Mouse (Mus musculus): ENCODE data around the gene Atp1a2.

The Atp1a2 gene

DNA sequence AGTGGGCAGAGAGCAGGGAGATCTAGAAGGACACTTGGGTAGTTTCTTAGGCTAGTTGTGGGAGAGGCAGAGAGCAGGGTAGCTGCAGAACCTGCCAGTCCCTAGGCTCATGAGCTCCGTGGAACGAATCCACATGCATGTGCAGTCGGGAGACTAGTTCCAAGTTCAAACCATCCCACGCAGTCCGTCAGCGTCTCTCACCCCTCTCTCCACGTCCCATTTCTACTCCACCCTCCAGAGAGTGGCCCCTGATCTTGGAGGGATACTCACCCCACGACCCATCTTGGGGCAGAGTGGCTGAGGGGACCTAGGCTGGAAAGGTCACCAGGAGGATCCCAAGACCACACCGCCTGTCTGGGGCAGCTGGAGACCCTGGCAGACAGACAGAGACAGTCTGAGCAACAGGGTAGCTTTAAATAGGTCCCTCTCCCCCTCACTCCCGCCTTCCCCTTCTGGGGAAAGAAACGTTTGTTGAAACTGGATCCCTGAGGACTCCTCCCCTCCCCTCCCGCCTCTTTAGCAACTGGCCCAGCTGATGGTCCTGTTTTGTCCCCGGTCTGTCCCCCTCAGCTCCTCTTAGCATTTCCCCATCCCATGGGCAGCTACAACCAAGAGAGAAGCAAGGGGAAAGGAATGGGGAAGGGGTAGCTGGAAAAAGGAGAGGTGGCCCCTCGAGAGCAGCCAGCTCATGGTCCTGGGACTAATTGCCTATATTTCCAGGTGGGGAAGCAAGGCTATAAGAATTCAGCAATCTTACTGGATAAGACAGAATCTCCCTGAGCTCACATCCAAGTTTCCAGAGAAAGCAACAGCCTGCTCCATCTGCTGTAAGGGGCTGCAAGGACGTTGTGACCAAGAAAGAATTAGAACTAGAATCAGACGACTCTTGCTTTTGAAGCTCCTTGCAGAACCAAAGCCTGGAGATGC is at the start of gene Atp1a2:
Gene Atp1a2, minus strand, starts transcription at position 454 of the 927 bp plus-strand sequence.
- in situ Hi-C loops (cut with MboI): no loop called here

DNA sequence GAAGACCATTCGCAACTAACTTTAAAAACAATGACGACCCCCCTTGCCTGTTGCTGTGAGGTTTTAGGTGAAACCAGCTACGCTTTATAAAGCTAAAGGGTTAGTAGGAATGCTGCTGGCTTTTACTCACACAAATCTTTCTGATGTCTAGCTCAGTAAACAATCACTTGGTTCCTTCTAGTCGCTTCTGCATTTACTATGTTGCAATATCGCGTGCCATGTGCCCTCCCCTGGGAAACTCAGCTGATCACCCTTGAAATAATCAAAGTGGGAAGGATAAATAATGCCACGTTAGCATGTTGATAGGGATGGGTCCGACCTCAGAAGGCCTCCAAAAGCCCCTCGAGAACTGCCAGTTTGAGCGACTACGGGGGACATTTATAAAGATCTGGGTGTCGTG is 49.5 kb upstream of the Atp1a2 start:
- in situ Hi-C loops (cut with MboI): no loop called here

DNA sequence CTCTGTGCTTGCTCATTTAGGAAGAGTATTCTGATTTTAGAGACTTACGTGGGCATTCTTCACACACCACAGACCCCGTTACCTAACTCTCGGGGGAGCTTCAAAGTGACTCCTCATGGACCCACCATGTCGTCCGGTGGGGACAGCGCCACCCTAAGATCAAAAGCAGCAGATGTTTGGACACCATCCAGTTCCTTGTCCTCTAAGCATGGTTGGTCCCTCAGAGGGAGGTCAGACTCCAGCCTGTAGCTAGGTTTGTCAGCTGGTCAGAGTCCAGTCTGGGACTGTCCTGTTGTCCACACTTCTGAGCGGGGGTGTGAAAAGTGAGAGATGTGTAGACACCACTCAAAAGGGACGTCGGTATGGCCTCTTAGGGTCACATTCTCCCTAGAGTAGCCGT is 48.8 kb upstream of the Atp1a2 start:
- in situ Hi-C loops (cut with MboI): no loop called here

DNA sequence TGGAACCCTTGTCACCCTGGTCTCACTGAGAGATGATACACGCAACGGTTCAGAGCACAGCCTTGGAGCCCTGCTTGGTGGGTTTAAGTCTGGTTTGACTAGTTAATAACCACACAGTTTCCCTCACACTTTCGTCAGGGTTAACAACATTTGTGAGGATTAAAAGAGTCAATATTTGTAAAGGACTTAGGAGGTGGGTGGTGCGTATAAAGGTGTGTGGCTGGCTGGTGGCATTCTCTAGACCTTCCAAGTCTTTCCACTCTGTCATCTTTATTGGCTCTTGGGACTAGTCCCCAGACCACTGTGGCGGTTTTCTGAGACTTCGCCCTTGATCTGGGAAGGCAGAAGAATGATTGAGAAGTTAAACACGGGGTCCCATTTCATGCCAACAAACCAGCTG is 47.0 kb upstream of the Atp1a2 start:
- in situ Hi-C loops (cut with MboI): no loop called here

DNA sequence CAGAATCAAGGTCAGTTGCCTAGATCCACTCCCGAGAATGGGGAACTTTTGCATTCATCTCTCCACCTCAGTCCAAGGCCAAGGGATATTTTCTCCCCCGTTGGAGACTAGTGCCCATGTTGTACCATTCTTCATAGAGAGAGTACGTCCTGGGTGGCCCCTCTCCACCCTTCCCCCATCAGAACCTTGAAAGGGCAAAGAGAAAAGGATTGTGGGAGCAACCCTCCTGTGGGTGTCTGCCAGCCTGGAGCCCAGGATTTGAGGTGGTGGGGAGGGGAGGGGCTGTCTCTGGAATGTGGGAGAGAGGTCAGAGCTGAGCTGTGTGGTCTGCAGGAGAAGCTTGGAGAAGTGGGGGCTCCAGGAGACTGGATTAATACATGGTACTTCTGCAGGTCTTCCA is 46.0 kb upstream of the Atp1a2 start:
- in situ Hi-C loops (cut with MboI): no loop called here

DNA sequence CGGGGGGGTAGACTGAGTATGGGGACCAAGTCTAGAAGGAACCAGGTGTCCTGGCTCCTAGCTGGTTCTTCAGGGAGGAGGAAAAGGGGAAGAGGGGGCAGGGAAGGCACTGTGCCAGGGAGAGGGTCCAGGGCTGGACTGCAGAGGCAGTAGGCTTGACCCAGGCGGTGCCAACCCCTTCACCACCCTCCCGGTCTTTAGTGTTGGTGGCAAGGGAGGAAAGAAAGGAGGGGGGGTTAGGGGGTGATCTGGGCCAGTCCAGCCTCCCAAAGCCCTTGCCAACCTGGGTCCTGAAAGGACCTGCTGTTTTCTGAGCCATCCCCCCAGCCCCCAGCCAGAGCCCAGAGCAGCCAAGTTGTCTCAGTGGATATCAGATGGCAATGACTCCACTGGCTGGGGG is 44.9 kb upstream of the Atp1a2 start:
- in situ Hi-C loops (cut with MboI): no loop called here

DNA sequence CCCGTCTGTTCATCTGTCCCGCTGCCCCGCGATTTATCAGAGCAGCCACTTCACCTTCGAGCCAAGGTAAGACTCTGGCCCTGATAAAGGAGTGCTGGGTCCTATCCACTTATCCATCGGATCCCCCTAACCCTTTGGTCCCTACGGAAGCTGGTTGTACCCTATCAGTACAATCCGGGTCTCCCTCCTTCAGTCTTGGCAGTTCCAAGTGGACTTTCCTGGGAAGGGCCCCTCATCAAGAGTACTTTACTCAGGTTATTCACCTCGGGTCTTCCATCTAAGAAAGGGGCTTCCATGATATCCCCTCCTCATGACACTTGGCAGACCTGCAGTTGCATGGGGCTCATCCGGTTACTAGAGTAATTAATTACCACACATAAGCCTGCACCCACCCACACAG is 43.5 kb upstream of the Atp1a2 start:
- in situ Hi-C loops (cut with MboI): no loop called here

DNA sequence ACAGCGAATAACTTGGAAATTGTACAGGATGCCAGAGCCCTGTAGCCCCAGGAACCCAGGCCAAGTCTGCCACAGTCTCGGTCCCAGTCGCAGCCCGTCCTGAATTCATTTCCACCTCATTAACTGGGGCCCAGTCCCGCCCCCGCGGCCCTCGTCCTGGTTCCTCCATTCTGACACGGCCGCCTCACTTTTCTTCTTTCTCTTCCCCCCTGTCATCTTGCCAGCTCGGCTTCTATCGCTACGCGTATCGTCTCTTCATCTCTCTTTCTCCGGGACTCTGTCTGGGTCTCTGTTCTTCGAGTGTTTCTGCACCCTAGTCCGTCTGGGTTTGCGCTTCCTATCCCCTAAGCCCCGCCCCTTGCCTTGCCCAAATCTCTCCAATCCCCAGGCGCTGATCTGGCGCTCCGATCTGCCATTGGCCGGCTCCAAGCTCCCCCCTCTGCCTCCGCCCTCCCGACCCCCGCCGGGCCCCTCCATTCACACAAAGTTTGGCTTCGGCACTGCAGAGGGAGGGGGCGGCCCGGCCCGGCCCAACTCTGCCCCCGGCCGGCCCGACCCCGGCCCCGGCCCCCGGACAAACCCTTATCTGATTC is 43.0 kb upstream of the Atp1a2 start, which contains the start of gene Kcnj10:
Gene Kcnj10, plus strand, starts transcription at position 482 of the 593 bp plus-strand sequence.
- in situ Hi-C loops (cut with MboI): no loop called here

DNA sequence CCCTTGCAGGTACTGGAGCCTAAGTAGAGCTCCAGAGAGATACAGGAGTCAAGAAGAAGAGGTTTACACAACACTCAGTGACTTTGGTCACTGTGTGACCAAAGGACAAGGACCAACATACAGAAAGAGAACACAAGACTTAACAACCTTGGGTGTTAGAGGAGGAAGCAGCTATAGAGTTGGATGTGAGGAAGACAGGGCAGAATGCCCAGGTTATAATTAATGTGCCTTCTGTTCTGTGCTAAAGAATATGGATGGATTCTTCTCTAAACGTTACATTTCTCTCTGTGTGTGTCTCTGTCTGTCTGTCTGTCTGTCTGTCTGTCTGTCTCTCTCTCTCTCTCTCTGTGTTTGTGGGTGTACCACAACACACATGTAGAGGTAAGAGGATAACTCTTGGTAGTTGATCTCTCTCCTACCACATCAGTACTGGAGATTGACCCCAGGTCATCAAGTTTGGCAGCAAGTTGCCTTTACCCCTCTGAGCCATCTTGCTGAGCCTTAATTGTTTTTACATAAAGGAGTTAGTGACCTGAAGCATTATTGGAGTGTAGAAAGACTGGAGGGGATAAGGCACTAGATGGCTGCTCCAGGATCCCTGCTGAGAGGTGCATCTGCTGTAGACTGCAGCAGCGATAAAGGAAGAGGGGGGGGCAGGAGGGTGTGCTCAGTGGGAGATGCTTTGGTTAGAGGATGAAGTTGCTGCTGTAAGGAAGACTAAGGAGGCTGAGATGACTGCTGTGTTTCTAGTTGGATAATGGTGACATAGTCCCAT is 39.7 kb upstream of the Atp1a2 start:
- in situ Hi-C loops (cut with MboI): no loop called here

DNA sequence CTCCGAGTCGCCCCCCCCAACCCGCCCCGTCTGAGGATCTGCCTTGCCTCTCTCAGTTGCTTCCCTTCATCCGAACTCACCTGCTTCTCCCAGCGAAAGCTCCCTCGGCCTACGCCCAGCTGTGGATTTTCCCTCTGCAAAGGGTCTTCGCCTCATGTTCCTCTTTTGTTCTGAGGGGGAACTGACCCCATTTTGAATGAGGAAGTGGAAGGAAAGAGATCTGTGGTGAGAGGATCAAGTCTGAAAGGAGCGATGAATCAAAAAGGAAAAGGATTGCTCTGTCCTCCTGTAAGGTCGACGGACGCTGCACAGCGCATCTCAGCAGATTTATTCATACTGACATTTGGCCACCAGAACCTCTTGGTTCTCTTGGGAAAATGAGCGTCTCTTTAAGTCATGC is 37.9 kb upstream of the Atp1a2 start:
- in situ Hi-C loops (cut with MboI): no loop called here

DNA sequence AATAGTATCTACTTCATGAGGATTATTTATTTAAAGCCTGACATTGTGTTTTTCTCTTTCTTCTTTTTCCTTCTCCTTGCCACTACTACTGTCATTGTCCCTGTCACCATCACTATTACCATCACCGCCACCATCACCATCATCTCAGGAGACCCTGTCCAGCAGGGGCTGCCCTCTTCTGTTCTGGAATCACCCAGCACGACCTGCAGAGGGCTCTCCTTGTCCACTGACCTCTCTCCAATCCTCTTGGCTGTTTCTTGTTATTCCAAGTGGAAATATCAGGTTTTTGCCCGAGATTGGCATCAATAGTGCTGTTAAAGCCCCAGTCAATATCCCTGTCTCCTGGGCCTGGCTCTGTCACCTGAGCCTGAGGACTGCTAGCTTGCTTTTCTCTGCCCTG is 35.6 kb upstream of the Atp1a2 start:
- in situ Hi-C loops (cut with MboI): no loop called here

DNA sequence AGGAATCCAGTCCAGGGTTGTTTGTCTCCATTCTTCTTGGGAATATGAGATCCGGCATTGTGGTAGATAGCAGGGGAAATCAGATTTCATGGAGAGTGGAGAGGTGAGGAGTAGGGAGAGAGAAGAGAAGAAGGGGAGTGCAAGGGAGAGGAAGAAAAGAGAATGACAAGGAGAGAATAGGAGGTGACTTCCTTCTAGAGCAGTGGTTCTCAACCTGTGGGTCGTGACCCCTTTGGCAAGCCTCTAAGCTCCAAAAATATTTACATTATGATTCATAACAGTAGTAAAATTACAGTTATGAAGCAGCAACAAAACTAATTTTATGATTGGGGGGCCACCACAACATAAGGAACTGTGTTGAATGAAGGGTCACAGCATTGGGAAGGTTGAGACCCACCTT is 35.1 kb upstream of the Atp1a2 start:
- in situ Hi-C loops (cut with MboI): no loop called here

DNA sequence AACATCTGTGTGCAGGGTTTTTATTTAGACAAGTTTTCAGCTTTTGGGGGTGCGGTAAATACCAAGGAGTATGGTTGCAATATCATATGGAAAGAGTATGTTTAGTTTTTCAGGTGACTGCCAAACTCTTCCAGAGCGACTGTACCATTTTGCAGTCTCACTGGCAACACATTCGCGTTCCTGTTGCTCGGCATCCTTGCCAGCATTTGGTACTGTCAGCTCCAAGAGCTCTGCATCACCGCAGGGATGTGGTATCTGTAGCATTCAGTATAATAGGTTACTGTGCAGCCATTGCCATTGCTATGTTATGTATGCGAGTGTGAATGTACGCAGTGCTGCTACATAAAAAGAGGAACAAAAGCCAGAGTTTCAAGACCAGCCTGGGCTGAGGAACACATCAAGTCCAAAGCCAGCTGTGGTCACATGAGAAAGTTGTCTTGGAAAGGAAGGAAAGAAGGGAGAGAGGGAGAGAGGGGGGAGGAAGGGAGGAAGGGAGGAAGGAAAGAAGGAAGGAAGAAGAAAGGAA is 33.6 kb upstream of the Atp1a2 start:
- in situ Hi-C loops (cut with MboI): no loop called here

DNA sequence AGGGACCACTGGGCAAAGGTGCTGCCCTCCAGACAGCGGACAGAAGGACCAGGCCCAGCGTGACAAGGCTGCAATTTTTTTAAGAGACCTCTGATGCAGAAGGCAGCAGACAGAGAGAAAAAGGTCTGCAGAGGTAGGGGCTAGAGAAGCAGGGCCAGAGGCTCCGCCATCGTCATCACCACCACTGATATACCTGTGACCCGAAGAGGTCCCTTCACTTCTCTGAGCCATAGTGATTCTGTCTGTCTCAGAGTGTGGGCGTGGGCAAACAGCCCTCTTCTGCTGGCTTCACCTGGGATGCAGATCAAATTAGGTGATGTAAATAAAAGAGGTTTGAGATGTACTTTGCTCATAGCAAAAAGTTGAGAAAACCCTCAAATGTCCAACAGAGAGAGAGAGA is 31.8 kb upstream of the Atp1a2 start:
- in situ Hi-C loops (cut with MboI): no loop called here

DNA sequence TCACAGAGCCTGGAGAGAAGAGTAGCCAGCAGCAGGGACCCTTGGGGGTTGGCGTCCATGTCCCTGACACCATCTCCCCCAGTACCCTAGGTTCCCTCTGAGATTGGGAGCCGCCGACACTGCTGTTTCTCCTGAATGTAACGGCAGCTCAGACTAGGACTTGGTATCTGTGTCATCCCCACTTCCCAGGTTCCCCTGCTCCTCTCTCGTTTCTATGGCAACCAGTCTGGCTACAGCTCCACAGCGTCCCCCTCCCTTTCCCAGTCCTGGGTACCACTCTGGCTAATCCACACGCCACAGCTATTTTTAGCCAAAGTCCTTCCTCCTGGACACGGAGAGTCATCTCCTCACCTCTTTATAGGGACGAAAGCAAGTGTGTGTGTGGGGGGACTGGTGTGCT is 31.3 kb upstream of the Atp1a2 start, which contains the start of gene Kcnj9:
Gene Kcnj9, minus strand, starts transcription at position 188 of the 400 bp plus-strand sequence.
- in situ Hi-C loops (cut with MboI): no loop called here

DNA sequence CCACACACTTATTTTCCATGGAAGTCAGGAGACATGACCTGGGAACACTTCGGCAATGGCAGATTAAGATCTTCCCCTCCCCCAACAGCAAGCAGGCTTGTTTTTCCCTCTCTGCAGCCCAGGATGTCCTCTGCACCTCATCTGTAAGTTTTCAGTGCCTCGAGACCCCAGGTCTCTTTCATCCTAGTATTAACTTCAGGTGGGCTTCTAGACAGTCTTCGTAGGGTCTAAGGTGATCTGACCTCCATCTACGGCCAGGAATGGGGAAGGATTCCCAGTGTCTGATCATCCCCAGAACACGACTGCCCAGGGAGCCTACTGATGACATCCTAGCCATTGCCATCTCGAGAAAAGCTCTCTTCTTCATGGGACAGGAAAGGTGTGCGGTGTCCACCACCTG is 30.6 kb upstream of the Atp1a2 start:
- in situ Hi-C loops (cut with MboI): no loop called here

DNA sequence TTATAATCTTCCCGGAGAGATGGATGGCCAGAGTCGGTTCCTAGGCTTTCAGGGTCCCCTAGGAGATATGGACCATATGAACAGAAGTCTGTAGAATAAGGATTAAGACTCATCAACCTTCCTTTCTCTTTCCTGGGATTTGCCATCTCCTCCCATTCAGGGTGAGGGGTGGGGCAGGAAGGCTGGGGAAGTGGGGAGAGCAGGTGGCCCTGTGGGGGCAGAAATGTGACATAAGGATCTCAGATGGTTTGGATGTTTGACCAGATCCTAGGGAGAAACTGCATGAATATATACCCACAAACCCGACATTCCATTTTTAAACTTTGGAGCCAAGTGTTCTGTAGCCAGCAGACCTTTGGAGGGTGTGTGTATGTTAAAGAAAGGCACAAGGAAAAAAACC is 30.2 kb upstream of the Atp1a2 start:
- in situ Hi-C loops (cut with MboI): no loop called here

DNA sequence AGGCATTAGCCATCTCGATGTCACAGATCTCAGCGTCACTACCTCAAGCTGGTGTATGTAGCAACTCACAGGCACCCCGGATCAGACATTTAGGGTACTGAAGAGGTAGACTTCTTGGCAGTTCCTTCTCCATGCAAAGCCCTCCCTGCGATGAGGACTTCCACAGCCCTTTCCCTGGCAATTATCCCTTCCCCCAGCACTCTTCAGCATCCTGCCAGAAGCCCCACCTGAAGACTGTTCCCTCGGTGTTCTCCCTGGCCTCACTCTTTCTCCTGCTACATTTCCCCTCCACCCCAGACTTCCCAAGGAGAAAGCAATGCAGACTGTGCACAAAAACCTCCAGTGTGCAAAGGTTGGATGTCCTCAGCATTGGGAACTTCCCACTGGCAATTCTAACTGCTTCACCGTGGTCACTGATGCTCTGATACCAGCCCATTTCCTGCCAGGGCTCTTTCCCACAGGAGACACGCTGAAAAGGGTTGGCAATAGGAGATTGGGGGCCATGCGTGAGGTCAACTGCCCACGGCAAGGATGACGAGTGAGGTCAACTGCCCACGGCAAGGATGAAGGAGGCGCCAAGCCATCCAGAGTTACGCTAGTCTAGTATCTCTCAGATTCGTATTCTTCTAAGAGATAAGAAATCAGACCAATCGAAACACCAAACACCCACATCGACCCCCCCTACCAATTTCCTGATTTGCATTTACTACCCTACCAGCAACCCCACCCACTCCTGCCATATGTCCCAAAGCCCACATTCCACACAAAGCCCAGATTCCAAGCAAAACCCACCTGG is 29.5 kb upstream of the Atp1a2 start:
- in situ Hi-C loops (cut with MboI): no loop called here

DNA sequence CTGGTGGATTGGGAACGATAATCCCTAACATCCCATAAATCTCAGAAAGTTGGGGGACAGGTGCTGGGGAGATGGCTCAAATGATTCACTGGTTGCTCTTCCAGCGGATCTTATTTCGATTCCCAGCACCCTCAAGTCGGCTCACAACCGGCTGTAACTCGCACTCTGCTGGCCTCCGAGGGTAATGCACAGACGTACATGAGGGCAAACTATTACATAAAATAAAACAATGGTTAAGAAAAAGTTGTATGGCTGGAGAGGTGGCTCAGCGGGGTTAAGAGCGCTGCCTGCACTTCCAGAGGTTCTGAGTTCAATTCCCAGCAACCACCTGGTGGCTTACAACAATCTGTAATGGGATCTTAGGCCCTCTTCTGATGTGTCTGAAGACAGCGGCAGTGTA is 28.8 kb upstream of the Atp1a2 start:
- in situ Hi-C loops (cut with MboI): no loop called here

DNA sequence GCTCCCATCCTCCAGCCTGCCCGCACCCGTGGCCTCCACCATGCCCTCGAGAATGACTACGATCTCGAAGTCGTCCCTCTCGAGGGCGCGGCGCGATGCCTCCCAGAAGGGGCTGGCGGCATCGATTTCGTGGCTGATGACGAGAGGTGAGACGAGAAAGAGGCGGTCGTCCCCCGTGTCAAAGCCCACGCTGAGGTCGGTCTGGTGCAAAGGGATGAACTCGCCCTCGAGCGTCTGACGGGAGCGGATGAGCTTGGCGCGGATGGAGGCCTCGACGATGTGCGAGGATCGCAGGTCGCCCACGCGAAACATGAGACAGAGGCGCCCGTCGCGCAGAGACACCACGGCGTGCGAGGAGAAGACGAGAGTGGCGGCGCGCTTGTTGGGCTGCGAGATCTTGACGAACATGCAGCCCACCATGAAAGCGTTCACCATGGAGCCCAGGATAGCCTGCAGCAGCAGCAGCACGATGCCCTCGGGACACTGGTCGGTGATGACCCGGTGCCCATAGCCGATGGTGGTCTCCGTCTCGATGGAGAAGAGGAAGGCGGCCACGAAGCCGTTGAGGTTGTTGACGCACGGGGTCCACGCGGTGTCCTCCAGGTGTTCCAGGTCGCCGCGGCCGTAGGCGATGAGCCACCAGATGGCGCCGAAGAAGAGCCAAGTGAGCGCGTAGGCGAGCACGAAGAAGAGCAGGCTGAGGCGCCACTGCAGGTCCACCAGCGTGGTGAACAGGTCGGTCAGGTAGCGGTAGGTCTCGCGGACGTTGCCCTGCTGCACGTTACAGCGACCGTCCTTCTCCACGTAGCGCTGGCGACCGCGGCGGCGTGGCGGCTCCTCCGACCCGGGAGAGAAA is 28.0 kb upstream of the Atp1a2 start:
- in situ Hi-C loops (cut with MboI): no loop called here

DNA sequence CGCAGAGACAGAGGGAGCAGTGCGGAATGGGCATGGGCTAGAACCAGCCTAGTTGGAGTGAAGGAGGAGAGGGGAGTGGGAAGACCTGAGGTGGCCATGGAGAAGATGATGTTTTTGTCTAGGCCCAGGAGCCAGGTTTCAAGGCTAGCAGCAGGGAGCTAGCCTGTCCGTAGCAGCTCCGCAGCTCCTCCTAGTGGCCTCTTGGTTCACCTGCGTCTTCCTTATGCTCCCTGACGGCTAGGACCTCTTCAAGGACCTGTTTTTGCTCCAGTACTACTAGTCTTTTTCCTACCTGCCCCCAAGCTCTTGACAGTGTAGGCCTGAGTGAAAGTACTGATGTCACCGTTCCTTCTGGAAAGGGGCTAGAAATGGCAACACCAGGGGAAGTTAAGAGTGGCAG is 26.9 kb upstream of the Atp1a2 start:
- in situ Hi-C loops (cut with MboI): no loop called here

All from mature B cell (primary cell).